Mouse (Mus musculus) embryo, embryonic 10.5 days (tissue): ENCODE measurements at regions not wholly inside any gene's neighbourhood (a gene's known extent, or its start where the extent isn't known, plus 50 kb on each side); places are given as distances from the start of the nearest gene placed in this dataset.
"Not testable (repeated sequence)": the region's sequence is repeated elsewhere in the genome, so short reads cannot be mapped to it uniquely, and the experiment has no call there.

Experiments used
- DNase-seq: peaks from one replicate; pipeline ENCODE4 v3.0.0-alpha.2; 2015; ENCODE audit warnings: low spot score

DNA sequence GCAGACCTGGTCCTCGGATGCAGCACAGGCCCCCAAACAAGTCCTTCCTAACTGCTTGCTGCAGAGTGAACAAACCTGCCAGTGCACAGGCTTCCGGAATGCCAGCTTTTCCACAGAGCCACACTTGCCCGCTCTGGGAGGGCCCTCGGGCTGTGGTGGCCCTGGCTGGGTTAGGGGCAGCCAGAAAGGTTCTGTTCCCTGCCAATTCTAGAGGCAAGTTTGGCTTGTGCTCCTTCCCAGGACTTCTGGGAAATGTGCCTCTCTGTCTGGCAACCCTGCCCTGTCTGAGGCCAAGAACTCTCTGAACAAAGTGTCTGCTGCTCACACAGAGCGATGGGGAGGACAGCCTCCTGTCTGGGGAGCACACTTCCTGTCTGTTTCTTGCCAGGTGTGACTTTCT, 66.4 kb downstream of the Xrcc2 start:
- no peak for DNase-seq

DNA sequence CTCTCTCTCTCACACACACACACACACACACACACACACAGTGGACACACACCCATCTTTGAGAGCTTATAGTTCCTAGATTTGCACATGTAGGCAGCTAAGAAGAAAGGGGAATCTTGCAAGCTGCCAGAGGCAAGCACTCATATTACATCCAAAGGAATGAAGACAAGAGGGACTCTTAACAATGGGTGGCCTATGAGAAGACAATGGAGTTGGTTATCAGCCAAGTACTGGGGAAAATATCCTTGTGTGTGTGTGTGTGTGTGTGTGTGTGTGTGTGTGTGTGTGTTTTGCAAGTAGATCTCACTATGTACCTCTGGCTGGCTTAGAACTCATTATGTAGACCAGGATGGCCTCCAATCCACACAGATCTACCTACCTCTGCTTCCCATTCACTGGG, 67.5 kb downstream of the Xrcc2 start:
- no peak for DNase-seq

DNA sequence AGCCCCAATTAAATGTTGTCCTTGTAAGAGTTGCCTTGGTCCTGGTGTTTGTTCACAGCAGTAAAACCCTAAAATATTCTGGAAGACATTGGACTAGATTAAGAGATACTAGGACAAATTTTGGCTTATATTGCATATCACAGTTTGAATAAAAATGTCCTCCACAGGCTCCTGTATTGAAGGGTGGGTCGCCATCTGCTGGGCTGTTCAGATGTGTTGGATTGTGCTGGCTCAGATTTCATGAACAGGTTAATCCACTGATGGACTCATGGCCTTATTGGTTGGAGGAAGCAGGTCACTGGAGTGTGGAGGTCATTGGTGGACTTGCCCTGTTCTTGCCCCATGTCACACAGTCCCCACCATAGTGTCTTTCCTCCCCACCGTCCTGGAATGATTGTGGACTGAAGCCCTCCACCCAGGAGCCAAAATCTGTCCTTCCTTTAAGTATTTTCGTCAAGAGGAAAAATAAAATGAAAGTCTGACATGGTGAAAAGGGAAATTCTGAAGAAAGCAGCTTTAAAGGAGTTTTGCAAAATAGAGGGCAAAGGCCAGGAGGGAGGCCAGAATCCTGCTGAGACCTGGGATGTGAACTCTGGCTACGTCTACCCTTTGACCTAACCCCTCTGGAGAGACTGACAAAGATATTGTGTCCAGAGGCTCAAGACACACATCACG, 72.6 kb downstream of the Xrcc2 start:
- DNase-seq, result peak; percentile 21

DNA sequence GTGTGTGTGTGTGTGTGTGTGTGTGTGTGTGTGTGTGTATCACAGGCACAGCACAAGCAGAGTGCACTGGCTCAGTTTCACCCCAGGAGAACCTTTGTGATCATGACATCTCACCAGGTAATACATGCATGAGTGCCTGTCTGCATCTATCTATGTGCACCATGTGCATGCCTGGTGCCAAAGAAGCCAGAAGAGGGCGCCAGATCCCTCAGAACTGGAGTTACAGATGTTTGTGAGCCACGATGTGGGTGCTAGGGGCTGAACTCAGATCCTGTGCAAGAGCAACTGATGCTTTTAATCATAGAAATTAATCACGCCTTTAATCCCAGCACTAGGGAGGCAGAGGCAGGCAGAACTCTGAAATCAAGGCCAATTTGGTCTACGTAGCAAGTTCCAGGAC, 75.9 kb downstream of the Xrcc2 start:
- no peak for DNase-seq

DNA sequence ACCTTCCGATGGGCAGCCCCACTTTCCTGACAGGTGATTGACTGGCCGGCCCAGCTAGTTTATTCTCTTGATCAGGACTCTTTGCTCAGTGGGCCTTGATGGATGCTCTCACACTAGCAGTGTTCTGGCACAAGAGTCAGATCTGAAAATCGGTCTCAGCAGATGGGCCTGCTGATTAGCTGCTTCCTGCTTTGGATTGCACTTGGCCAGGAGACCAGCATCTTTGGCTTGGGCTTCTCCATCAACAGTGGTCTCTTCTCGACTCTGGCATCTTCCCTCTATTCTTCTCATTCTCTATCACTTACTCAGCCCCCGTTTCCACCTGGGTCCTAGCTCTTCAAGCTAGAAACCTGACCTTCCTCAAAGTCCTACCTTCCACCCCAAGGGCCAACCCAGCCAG, 77.1 kb downstream of the Xrcc2 start:
- no peak for DNase-seq

DNA sequence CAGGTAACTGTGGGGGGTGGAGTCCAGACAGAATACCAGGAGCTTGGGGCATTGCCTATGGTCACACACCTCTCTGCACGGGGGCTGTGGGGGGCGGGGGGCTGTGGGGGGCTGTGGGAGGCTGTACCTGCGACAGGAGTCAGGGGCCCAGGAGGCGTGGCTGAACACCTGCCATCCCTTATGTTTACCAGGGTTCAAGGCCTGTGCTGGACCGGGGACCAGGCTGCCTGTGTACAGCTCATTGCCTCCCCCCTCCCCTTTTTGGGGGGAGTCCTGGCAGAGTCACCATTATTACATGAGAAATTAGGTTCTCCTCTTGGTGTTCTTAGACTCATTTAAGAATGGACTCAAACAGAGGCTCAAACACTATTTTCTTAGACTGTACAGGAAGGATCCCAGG, 78.5 kb downstream of the Xrcc2 start:
- no peak for DNase-seq

DNA sequence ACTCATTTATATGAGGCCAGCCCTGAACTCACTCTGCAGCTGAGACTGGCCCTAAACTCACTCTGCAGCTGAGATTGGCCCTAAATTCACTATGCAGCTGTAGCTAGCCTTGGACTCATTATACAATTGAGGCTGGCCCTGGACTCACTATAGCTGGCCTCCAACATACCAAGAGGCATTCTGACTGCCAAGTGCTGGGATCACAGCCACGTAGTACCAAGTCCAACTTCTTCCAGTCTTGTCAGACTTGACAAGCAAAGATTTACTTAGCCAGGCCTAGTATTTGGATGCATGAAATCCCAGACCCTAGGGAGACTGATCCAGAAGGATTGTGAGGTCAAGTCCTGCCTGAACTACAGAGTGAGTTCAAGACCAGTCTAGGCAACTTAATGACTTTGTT, 81.6 kb downstream of the Xrcc2 start:
- no peak for DNase-seq

DNA sequence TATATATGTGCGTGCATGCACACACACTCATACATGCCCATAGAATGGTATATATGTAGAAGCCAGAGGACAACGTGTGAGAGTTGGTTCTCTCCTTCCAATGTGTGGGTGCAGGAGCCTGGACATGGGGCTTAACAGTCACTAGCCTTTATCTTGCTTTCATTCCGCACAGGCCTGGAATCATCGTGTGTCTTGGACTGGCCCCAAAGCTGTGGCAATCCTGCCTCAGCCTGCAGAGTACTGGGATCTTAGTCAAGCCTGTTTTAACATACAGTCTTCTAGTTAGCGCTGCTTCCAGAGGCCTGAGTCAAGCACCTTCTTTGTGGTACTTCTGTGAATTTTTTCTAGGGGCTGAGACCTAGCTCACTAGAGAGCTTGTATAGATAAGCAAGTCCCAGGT, 85.8 kb downstream of the Xrcc2 start:
- DNase-seq, result no peak

DNA sequence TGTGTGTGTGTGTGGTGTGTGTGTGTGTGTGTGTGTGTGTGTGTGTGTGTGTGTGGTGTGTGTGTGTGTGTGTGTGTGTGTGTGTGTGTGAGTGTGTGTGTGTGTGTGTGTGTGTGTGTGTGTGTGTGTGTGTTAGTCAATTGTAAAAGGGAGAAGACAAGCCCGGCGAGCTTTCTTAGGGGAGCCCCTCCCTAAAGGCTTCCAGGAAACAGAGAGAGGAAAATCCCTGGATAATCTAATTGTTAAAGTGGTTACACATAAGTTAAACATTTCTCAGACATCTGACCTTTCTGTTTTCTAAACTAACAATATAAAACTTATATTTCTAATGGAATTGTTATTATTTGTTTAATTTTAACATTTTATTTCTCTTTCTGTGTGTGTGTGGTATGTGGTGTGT, 86.3 kb downstream of the Xrcc2 start:
- not testable (repeated sequence) for DNase-seq

DNA sequence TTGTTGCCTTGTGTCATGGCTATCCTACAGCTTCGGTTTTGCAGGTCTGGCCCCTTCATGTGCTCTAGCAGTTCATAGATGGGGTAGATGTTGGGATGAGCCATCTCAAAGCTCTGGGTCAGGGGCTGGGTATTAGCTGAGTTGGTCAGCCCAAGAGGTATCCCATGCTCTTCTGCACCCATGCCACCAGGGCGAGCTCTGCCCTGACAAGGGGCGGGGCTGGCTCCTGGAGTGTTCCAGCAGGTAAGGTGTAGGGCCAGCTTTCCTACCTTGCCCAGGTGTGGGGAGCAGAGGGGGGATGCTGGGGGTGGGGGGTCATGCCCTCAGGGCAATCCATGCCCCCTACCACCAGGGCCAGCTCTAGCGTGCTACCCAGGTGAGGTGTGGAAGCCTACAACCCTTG, 91.0 kb downstream of the Xrcc2 start:
- no peak for DNase-seq

DNA sequence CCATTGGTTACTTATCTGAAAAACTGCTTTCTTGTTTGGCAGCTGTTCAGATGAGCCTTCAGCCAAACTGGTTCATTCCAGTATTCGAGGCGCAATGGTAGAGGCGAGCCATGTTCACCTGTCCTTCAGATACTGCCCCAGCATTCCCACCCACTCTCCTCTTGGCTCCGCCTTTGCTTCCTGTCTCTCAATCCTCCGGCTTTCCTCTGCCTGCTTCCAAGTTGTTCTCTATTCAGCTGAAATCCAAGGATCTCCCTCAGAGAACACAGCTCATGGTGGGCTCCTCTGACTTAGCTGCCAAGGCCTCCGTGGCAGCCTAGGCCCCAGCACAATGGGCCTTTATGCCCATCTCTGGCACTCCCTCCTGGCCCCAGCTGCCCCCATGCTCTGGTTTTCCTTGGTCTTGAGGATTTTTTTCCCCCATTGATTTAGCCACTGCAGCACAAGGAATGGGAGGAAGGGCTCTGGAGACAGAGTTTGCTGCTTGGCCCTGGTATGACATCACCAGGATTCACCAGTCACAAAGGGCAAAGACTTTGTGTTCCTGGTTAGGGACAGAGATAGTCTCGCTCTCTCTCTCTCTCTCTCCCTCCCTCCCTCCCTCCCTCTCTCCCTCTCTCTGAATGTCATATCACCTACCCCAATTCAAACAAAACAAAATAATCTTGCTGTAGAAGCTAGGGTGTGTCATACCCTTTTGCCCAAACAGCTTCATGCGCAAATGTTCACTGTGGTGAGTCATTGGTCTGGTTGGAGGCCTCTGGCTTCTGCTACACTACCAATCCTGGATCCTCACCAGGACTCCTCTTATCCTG, 91.6 kb downstream of the Xrcc2 start:
- DNase-seq, result no peak

DNA sequence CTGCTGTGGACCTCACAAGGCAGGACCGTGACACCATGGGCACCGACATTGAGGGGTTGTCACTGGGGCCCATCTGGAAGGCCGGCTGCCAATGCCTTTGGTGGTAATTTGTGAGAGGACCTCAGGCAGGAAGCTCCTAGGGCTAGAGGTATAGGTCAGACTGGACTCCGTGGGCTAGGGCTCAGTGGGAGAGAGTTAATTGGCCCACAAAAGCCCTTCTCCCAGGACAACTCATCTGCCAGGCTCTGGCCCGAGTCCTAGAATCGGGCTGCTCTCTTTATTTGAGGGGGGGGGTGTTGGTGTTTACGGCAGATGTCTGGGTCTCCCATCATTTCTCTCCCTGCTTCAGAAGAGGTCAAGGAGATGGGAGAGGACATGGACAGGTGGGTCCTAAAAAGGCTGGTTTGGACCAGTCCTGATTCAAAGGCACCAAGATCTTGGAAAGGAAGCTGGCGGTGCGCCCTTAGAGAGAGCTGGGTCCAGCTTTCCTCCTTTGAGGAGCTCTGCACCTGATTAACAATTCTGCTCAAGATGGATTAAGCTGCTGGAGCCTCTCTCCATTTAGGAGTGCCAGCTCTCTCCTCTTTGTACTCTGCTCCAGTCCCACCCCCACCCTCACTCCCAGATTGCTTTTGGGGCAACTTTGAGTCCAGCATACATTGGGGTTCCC, 93.5 kb downstream of the Xrcc2 start:
- no peak for DNase-seq

DNA sequence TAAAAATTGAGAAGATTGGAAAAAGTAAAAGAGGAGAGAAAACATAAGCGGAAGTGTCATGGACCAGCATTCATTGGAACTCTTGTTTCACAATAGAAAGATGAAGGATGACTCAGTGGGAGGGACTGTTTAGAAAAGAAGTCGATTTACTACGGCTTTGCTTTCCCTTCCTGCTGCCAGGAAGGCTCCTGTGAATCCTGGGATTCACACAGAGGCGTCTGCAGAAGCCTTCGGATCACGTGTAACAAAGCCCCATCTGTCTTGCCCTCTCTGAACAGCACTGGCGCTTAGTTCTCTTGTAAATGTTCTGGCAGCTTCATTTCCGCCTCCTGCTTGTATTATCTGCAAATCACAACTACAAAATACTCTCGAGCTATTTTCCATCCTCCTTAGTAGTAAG, 94.0 kb downstream of the Cct8l1 start:
- DNase-seq, result peak; percentile 57

DNA sequence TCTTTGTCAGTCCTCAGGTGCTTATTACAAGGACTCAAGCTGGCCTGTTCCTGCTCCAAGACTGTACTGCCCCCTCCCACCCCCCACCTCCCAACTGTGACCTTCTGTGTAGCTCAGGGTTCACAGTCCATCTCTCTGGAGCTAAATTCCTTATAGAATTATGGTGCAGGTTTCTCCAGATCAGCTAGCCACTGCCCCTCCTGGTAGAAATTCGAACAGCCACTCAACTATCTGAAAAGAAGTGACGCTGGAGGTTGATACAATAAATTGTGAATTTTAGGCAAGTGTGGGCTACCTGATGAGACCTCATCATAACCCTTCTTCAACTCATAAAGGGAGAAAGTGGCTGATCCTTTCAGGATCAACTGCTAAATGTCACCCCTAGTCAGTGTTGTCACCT, 86.3 kb downstream of the Cct8l1 start:
- no peak for DNase-seq

DNA sequence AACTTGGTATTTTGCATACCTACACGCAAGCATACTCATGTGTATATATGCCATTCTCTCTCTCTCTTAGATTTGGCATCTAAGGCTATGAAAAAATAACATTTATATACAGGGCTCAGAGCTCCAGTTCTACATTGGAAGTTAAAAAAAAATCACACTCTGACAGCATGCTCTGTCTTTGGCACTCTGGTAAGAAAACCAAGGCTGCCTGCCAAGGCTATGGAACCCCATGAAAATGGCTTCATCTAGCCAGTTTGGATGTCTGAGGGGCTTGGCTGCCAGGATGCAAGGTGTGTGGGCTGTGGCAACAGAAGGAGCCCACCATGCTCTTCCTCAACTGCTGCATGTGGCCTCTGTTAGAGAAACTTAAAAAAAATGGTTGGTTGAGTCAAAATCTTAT, 83.5 kb downstream of the Cct8l1 start:
- no peak for DNase-seq

DNA sequence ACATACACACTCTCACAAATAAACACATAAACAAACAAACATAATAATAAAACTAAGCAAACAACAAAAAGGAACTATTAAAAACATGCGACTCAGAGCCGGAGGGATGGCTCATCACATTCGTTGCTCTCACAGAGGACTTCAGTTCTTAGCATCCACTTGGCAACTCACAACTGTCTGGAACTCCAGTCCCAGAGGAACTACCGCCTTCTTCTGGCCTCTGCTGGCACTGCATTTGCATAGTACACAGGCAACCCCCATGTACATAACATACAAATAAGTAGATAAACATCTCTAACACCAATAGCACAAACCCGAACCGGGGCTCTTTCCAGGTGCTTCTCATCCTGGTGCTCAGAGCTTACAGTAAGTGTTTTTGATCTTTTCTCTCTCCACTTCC, 81.9 kb downstream of the Cct8l1 start:
- DNase-seq, result no peak

DNA sequence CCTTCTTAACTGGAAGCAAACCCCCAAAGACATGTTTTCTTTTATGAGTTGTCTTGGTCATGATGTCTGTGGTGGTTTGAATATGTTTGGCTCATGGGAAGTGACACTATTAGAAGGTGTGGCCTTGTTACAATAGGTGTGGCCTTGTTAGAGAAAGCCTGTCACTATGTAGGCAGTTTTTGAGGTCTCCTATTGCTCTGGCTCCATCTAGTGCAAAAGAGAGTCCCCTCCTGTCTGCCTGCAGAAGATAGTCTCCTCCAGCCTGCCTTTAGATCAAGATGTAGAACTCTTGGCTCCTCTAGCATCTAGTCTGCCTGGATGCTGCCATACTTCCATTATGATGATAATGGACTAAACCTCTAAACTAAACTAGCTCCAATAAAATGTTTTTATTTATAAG, 75.8 kb downstream of the Cct8l1 start:
- DNase-seq, result no peak
